Mouse (Mus musculus) gastrocnemius, postnatal 14 days (tissue): ENCODE measurements around the gene Fam178b. TPM values are rescaled to one million over a fixed set of nuclear protein-coding genes. Genes with fewer than 3 reads are reported as not detected.
A peak's percentile ranks its signal among the peaks of the same experiment; 100 is the strongest.

Experiments used
- DNase-seq: peaks from one replicate; pipeline ENCODE4 v3.0.0; 2021; ENCODE audit warnings: mixed read lengths
- intact Hi-C: fragments of 180-260 bp; cut with DNase I; formaldehyde crosslinking; loops from one replicate; pipeline ENCODE4 v1.15.1; 2025; ENCODE audit warnings: low total_unique reads
- total RNA-seq, 2 experiments: library from RNA; stranded (reverse); gene quantifications; 2 replicates each; pipeline ENCODE4 v1.2.3; 2021

Gene Fam178b
- total RNA-seq, 2 experiments from 2014 or later, result 0.91 to 4.2 TPM

GRCm38 (mm10) chr1:36536397-36536728 is 146.6 kb downstream of the Fam178b start:
- intact Hi-C loops, result no loop called here
- DNase-seq, result no peak

DNA sequence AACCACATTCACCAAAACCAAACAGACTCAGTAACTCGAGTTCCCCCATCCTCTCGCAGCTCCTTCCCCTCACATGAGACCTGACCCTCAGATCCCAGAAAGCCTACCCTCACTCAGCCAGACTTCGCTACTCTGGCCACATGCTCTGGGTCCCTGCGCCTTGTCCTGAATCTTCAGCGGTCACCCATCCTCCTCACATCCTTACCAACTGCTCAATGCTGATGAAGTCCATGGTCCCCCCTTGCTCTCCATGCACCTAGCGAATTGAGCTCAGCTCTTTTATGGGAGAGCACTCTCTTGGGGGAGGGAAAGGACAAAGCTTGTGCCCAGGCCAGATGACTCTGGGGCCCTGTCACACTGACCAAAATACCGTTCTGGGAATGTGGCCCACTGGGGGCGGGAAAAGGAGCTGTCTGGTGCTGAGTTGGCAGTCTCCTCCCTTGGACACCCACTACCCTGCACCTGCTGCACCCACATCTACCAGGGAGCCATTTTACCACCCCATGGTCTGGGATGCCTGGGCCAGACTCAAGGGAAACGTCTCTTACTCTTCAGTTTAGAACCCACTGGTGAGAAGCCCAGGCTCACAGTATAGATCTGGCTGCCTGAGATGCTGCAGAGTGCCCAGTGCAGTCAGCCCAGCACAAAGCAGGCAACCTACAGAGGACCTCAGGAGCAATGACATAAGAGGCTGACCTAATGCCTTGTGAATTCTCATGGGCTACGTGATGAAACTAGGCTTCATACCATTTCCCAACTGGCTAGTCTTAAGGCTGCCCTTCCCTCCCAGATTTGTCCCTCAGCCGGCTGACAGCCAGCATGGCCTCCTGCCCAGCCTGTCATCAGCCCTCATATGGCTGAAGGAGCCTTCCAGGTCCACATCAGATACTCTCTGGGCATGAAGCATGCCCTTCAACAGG is 147.2 kb downstream of the Fam178b start:
- intact Hi-C loops, result no loop called here

DNA sequence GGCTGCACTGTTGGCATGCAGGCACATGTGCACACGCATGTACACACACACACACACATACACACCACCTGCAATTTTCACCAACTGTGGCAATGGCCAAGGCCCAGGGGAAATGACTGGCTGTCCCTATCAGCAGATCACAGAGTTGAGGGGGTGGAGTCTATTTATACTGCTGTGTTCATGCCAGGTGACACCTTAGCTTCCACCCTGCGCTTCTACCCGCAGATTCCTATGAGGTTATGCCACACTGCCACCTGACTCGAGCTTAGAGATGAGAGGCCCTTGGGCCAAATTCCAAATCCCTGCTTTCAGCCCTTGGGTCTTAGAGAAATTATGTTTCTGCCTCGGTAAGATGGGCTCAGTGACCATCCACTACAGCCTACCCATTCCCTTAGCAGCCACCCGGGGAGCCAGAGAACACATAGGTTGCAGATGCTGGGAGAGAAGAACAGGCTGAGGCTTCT is 148.4 kb downstream of the Fam178b start:
- DNase-seq, result no peak
- intact Hi-C loops, result no loop called here

More for the DNA sequence above, 147.2 kb downstream of the Fam178b start:
- DNase-seq, result peak; percentile 83

DNA sequence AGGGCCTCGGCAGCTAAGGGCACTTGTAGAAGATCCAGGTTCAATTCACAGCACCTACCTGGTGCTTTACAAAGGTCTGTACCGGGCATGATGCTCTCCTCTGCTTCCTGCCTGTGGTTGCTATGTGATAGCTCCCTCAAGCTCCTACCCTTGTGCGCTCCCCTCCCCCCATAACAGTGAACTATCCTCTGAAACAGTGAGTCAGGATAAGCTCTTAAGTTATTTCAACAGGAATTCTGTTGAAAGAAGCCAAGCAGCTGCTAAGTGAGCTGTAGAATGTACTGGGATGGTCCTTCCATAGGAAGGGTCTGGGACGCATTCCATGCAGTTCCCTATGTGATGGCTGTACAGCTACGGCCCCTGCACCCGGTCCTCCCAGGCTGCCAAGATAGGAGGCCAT is 149.4 kb downstream of the Fam178b start:
- DNase-seq, result no peak
- intact Hi-C loops, result no loop called here

DNA sequence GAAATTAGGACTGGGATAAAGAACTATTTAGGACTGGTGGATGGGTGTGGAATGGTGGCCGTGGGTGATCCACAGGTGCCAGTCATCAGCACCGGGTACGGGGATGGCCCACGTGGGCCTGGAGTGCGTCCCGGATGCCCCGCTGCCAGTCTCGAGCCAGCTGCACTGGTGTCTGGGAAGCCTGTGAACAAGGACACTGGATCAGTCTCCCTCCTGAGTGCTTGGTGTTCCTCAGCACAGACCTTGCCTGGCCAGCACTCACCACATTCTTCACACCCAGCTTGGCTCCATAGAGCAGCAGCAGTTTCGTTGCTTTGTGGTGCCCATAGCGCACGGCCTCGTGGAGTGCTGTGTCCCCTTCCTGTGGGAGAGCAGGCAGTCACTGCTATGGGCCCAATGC is 151.5 kb downstream of the Fam178b start:
- intact Hi-C loops, result no loop called here
- no peak for DNase-seq

DNA sequence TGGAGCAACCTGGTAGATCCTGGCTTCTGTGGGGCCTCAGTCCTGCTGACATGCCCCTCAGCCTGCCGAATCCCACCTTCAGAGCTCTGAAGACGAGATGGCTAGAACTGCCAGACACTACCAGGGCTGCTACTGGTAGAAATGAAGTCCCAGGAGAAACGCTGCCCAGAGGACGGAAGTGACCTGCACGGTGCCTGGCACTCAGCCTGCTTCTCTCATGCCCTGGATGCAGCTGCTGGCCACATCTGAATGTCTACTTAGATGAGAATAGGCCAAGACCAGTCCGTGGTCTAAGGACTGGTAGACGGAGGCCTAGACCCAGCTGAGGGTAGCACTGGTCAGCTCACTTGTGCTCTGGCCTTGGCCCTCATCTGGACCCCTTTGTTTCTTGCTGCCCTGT is 152.0 kb downstream of the Fam178b start:
- intact Hi-C loops, result no loop called here

DNA sequence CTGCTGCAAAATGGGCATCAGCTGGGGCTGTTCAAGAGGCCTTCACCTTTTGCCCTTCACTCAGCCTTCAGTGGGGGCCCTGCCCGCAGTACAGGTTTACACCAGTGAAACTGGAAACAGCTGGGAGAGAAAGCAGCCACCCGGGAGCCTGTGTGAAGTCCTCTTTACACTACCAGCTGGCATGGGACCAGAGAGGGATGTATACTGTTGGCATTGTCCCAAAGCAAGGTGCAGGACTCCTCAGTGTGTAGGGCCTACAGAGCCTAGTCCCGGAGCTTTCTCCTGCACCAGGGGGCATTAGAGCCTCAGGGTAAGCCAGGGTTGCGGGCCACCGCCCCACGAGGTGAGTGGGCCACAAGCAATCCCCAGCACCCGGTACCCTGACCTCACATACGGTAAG is 152.5 kb downstream of the Fam178b start:
- intact Hi-C loops, result no loop called here
- no peak for DNase-seq

More for the DNA sequence above, 152.0 kb downstream of the Fam178b start:
- no peak for DNase-seq

GRCm38 (mm10) chr1:36529875-36530274 is 153.1 kb downstream of the Fam178b start:
- DNase-seq, result no peak
- intact Hi-C loops, result no loop called here

DNA sequence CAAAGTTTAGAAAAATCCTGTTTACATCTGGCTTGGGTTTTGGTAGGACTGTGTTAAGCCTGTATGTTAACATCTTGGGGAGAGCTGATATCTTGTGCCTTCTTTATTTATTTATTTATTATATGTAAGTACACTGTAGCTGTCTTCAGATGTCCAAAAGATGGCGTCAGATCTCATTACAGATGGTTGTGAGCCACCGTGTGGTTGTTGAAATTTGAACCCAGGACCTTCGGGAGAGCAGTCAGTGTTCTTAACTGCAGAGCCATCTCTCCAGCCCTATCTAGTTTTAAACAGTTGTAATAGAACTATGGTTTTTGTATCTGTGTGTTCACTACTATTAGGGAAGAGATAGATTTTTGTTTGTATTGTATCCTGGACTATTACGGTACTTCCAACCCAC is 153.7 kb downstream of the Fam178b start:
- intact Hi-C loops, result no loop called here
- no peak for DNase-seq

DNA sequence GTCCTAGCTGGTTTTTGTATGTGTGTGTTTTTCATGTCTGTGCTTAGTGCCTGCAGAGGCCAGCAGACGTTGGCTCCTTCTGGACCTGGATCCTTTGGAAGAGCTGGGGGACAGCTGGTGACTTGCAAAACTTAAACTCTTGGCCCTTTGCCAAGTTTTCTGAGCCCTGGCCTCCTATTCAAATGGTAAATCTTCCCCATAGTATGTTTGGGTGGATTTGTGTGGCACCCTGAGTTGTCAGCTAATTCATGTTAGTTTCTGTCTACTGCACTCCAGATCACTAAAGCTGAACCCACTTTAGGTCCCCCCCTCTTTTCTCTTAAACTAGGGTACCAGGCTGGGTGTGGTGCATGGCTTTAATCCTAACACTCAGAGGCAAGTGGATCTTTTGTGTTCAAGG is 154.6 kb downstream of the Fam178b start:
- intact Hi-C loops, result no loop called here
- no peak for DNase-seq

DNA sequence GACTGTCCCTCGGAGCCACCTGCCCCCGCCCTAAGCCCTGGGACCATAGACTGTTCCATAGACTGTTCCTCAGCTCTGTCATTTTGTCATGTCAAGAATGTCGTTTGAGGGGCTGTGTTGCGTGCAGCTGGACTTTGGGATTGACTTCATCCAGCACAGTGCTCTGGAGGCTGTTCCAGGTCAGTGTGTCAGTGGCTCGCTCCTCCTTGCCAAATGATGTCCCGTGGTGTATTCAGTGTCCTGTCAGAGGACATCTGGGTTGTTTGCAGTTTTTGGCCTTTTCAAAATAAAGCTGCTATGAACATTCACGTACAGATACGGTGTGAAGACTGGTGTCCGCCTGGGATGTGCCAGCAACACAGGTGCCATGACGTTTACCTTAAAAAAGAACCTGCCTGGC is 156.1 kb downstream of the Fam178b start:
- intact Hi-C loops, result no loop called here
- no peak for DNase-seq

- intact Hi-C loops, result no loop called here
- DNase-seq, result no peak
These were observed 157.2 kb downstream of the Fam178b start for GRCm38 (mm10) chr1:36525774-36526173.

DNA sequence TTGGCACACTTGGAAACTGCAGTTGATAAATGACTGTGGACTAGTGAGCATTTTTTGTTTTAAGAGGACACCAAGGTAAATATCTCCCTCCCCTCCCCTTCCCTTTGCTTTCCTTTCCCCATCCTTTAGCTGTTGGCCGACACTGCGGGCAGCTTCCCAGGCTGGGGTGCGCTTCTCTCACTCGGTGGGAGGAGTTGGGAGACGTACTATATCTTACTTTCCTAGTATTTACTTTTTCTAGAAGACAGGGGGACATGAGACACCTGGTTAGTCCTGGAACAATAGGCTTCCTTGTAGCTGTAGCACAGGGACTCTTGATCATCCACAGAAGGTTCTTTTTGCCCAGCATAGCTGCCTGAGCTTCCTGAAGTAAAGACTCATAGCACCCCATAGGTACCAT is 158.9 kb downstream of the Fam178b start:
- no peak for DNase-seq
- intact Hi-C loops, result no loop called here

- DNase-seq, result peak; percentile 58
- intact Hi-C loops, result no loop called here
These were observed 159.5 kb downstream of the Fam178b start for GRCm38 (mm10) chr1:36523332-36524013.

DNA sequence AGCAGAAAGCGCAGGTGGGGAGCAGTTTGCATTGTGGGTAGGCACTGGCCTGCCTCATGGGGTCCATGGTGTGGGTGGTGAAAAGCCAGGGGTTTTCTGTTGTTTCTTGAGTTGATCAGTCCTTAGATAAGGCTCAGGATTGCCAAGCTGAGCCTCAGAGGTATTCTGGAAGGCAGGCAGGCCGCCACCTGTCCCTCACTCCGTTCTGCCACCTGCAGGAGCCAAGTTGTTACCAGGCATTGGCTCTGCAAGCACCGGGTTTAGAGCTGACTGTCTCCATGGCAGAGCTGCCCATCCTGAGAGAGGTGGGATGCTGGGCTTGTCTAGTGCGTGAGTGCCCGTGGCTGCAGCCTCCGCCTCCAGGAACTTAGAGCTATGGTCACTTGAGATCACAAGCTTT is 160.8 kb downstream of the Fam178b start:
- intact Hi-C loops, result no loop called here

GRCm38 (mm10) chr1:36519626-36520025 is 163.4 kb downstream of the Fam178b start:
- intact Hi-C loops, result no loop called here
- no peak for DNase-seq

More for the DNA sequence above, 160.8 kb downstream of the Fam178b start:
- DNase-seq, result no peak

GRCm38 (mm10) chr1:36518259-36518658 is 164.7 kb downstream of the Fam178b start:
- intact Hi-C loops, result no loop called here
- no peak for DNase-seq

GRCm38 (mm10) chr1:36513718-36514117 is 169.3 kb downstream of the Fam178b start:
- intact Hi-C loops, result no loop called here
- DNase-seq, result no peak

DNA sequence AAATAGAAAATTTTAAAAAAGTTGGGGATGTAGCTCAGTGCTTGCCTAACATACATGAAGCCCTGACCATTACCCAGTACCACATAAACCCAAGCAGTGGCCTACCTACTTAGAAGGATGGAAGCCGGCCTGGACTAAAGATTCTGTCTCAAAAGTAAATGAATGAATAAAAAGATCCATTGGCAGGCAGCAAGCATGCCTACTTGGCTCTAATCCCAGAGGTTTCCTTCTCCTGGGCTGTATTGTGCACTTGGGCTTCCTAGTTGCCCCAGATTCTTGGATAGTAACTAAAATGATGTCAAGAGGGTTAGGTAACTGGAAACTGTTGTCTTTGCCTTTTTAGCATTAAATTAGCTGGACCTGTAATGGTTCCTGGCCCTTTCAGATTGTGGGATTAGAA is 169.7 kb downstream of the Fam178b start:
- no peak for DNase-seq
- intact Hi-C loops, result no loop called here

- no peak for DNase-seq
- intact Hi-C loops, result no loop called here
These were observed 170.1 kb downstream of the Fam178b start for GRCm38 (mm10) chr1:36512966-36513280.
